Mouse (Mus musculus): ENCODE measurements at regions not wholly inside any gene's neighbourhood (a gene's known extent, or its start where the extent isn't known, plus 50 kb on each side); places are given as distances from the start of the nearest gene placed in this dataset.

DNA sequence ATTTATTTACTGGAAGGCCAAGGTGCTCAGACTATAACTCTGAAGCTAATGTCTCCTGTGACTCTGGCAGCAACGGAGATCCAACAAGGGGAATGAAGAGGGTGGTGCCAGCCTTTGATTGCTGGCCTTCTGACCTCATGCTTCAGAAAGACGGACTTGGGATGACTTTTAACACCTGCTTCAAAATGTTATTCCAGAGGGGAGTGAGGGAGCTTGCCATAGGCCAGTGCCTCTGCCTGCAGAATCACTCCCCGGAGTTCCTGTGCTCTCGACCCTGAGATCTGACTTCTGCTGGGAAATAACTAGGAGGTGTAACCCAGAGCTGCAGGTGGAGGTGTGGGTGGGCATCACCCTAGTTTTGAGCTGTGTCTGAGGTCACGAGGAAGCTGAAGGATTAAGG is 78.9 kb upstream of the Cxcr4 start:
- H3K27ac ChIP-seq (replicated peaks; ENCODE audit: low read depth, low read length): no peak overlapping the region
- H3K4me2 ChIP-seq (replicated peaks; ENCODE audit: low read depth, low read length, severe bottlenecking): no peak overlapping the region
- WGBS: 52% methylated on average over 5 of the region's 5 CpGs
- no peaks in the 10 kb centered on the region for H3K4me1 ChIP-seq (ENCODE audit: control insufficient read depth, insufficient read depth, low read length)
- no peak overlapping the region for H3K9ac ChIP-seq (ENCODE audit: low read depth, low read length, severe bottlenecking)
- no peak overlapping the region for H3K4me3 ChIP-seq (replicated peaks; ENCODE audit: low read length)
- no peak for TF ChIP-seq POLR2A (IDR thresholded peaks at IDR 0.05; ENCODE audit: borderline replicate concordance, extremely low read depth, insufficient read depth, insufficient read length)
- ATAC-seq (ENCODE audit: low FRiP score, low read depth) (no peak), DNase-seq (ENCODE audit: low spot score) (no peak)
- H3K27me3 ChIP-seq (ENCODE audit: control insufficient read depth, insufficient read depth, low read length): no peaks in the 10 kb centered on the region
- no peaks in the 10 kb centered on the region for H3K36me3 ChIP-seq (ENCODE audit: control insufficient read depth, insufficient read depth, low read length)
- no peaks in the 10 kb centered on the region for H3K9me3 ChIP-seq (ENCODE audit: control insufficient read depth, low read length)

DNA sequence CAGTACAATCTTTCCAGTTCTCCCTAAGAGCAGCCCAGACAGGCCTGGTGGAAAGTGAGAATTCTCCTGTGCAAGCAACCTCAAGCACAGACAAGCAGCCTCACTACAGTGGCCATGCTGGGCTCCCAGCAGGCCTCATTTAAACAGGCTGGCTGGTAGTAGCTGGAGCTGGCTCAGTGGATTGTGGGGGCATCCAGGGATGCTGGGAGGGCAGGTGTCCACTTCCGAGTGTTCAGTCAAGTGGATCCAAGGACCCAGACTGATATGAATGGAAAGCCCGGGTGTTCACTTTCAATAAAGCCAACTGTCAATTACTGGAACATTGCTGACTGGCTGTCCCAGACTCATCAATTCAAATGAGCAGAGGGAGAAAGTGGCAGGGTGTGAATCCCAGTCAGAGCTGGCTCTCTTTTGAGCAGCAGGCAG is 77.2 kb upstream of the Cxcr4 start:
- Histone ChIP-seq H3K4me2 (replicated peaks; ENCODE audit: low read depth, low read length, severe bottlenecking) (no peak overlapping the region), H3K27ac (replicated peaks; ENCODE audit: low read depth, low read length) (no peak overlapping the region), H3K4me3 (replicated peaks; ENCODE audit: low read length) (no peak overlapping the region), H3K36me3 (ENCODE audit: control insufficient read depth, insufficient read depth, low read length) (no peaks in the 10 kb centered on the region), H3K9ac (ENCODE audit: low read depth, low read length, severe bottlenecking) (no peak overlapping the region), H3K27me3 (ENCODE audit: control insufficient read depth, insufficient read depth, low read length) (no peaks in the 10 kb centered on the region), H3K9me3 (ENCODE audit: control insufficient read depth, low read length) (no peaks in the 10 kb centered on the region), H3K4me1 (ENCODE audit: control insufficient read depth, insufficient read depth, low read length) (no peaks in the 10 kb centered on the region)
- TF ChIP-seq POLR2A (IDR thresholded peaks at IDR 0.05; ENCODE audit: borderline replicate concordance, extremely low read depth, insufficient read depth, insufficient read length): no peak
- ATAC-seq (ENCODE audit: low FRiP score, low read depth) (no peak), DNase-seq (ENCODE audit: low spot score) (no peak)
- 76% methylated on average over 2 of the region's 2 CpGs for WGBS

DNA sequence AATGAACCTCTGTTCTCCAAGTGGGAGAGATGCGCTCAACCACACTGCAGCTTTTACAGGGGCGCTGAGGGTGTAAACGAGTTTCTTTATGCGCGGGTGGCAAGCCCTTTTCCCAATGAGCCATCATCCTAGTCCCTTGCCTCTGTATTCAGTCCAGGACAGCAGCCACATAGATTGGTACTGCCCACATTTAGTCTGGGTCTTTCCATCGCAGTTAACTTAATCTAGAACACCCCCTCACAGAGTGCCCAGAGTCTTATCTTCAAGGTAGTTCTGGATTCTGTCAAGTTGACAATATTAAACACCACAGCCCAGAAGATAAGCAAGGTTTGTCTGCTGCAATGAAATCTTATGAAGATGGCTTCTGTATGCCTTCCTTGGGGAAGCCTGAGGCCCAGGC is 76.6 kb upstream of the Cxcr4 start:
- ATAC-seq (ENCODE audit: low FRiP score, low read depth) (no peak), DNase-seq (ENCODE audit: low spot score) (no peak)
- Histone ChIP-seq H3K4me2 (replicated peaks; ENCODE audit: low read depth, low read length, severe bottlenecking) (no peak overlapping the region), H3K9me3 (ENCODE audit: control insufficient read depth, low read length) (no peaks in the 10 kb centered on the region), H3K36me3 (ENCODE audit: control insufficient read depth, insufficient read depth, low read length) (no peaks in the 10 kb centered on the region), H3K9ac (ENCODE audit: low read depth, low read length, severe bottlenecking) (no peak overlapping the region), H3K4me1 (ENCODE audit: control insufficient read depth, insufficient read depth, low read length) (no peaks in the 10 kb centered on the region), H3K4me3 (replicated peaks; ENCODE audit: low read length) (no peak overlapping the region), H3K27me3 (ENCODE audit: control insufficient read depth, insufficient read depth, low read length) (no peaks in the 10 kb centered on the region), H3K27ac (replicated peaks; ENCODE audit: low read depth, low read length) (no peak overlapping the region)
- WGBS: 71% methylated on average over 6 of the region's 6 CpGs
- no peak for TF ChIP-seq POLR2A (IDR thresholded peaks at IDR 0.05; ENCODE audit: borderline replicate concordance, extremely low read depth, insufficient read depth, insufficient read length)

DNA sequence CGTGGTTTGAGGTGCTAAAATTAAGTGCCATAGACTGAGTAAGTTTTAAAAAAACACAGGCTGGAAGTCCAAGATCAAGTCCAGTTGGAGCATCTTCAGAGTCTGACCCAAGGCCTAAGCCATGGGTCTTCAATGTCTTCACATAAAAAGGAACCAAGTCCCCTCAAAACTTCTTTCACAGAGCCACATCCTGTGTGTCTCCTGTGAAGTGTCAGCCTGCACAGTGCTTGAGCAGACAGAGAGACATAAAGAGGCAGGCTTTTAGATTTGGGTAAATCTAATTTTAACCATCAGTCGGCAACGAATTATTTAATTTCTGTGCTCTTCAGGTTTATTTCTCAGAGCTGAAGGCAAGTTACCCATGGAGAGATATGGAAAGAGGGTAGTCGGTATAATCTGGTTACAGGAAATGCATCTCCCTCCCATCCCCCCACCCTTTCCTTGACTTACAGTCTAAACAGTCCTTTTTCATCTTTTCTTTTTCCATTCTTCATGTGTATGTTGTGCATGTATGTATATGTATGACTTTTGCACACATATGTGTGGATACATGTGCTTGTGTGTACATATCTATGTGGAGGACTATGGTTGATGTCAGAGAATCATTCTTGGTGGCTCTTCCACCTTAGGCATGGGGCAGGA is 75.1 kb upstream of the Cxcr4 start:
- Histone ChIP-seq H3K36me3 (ENCODE audit: control insufficient read depth, insufficient read depth, low read length) (no peaks in the 10 kb centered on the region), H3K4me2 (replicated peaks; ENCODE audit: low read depth, low read length, severe bottlenecking) (no peak overlapping the region), H3K9me3 (ENCODE audit: control insufficient read depth, low read length) (no peaks in the 10 kb centered on the region), H3K9ac (ENCODE audit: low read depth, low read length, severe bottlenecking) (no peak overlapping the region), H3K27ac (replicated peaks; ENCODE audit: low read depth, low read length) (no peak overlapping the region), H3K4me1 (ENCODE audit: control insufficient read depth, insufficient read depth, low read length) (no peaks in the 10 kb centered on the region), H3K4me3 (replicated peaks; ENCODE audit: low read length) (no peak overlapping the region), H3K27me3 (ENCODE audit: control insufficient read depth, insufficient read depth, low read length) (no peaks in the 10 kb centered on the region)
- WGBS: 85% methylated on average over 4 of the region's 4 CpGs
- ATAC-seq (ENCODE audit: low FRiP score, low read depth) (no peak), DNase-seq (ENCODE audit: low spot score) (no peak)
- no peak for TF ChIP-seq POLR2A (IDR thresholded peaks at IDR 0.05; ENCODE audit: borderline replicate concordance, extremely low read depth, insufficient read depth, insufficient read length)

DNA sequence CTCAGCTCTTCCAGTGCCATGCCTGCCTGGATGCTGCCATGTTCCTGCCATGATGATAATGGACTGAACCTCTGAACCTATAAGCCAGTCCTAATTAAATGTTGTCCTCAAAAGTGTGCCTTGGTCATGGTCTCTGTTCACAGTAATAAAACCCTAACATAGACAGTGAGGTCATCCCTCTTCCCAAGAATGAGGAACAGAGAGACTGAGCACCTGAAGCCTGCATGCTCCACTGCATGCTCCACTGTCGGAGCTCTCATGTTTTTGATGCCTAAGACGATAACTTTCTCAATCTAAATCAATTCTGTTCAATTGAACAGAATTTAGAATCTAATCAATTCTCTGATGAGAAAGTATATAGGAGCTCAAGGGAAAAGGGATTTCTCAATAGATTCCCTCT is 71.1 kb upstream of the Cxcr4 start:
- no peak for ATAC-seq (ENCODE audit: low FRiP score, low read depth)
- H3K4me2 ChIP-seq (replicated peaks; ENCODE audit: low read depth, low read length, severe bottlenecking): no peak overlapping the region
- no peak for DNase-seq (ENCODE audit: low spot score)
- no peak for TF ChIP-seq POLR2A (IDR thresholded peaks at IDR 0.05; ENCODE audit: borderline replicate concordance, extremely low read depth, insufficient read depth, insufficient read length)
- no peaks in the 10 kb centered on the region for H3K9me3 ChIP-seq (ENCODE audit: control insufficient read depth, low read length)
- H3K36me3 ChIP-seq (ENCODE audit: control insufficient read depth, insufficient read depth, low read length): no peaks in the 10 kb centered on the region
- WGBS: 87% methylated on average over 2 of the region's 2 CpGs
- no peaks in the 10 kb centered on the region for H3K27me3 ChIP-seq (ENCODE audit: control insufficient read depth, insufficient read depth, low read length)
- H3K4me1 ChIP-seq (ENCODE audit: control insufficient read depth, insufficient read depth, low read length): no peaks in the 10 kb centered on the region
- H3K4me3 ChIP-seq (replicated peaks; ENCODE audit: low read length): no peak overlapping the region
- H3K9ac ChIP-seq (ENCODE audit: low read depth, low read length, severe bottlenecking): no peak overlapping the region
- no peak overlapping the region for H3K27ac ChIP-seq (replicated peaks; ENCODE audit: low read depth, low read length)

DNA sequence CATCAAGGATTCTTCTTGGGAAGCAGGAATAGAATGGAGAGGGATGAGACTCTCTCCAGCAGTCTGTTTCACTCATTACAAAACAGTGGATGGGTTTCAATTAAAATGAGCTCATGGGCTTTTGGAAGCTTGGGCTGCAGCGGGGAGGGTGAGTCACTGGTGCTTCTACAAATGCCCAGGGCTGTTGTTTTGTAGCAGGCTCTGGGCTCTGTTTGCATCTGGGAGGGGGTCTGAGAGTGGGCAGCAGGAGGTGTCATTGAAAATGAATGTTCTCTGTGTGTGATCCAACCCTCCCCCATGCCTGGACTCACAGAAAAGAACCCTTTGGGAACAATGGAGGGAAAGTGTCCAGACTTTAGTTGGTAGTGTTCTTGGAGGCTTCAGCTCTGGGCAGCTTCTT is 67.8 kb upstream of the Cxcr4 start:
- Histone ChIP-seq H3K27ac (replicated peaks; ENCODE audit: low read depth, low read length) (no peak overlapping the region), H3K36me3 (ENCODE audit: control insufficient read depth, insufficient read depth, low read length) (no peaks in the 10 kb centered on the region), H3K4me2 (replicated peaks; ENCODE audit: low read depth, low read length, severe bottlenecking) (no peak overlapping the region), H3K9ac (ENCODE audit: low read depth, low read length, severe bottlenecking) (no peak overlapping the region), H3K4me3 (replicated peaks; ENCODE audit: low read length) (no peak overlapping the region), H3K4me1 (ENCODE audit: control insufficient read depth, insufficient read depth, low read length) (no peaks in the 10 kb centered on the region), H3K27me3 (ENCODE audit: control insufficient read depth, insufficient read depth, low read length) (no peaks in the 10 kb centered on the region), H3K9me3 (ENCODE audit: control insufficient read depth, low read length) (no peaks in the 10 kb centered on the region)
- ATAC-seq (ENCODE audit: low FRiP score, low read depth): no peak
- no peak for DNase-seq (ENCODE audit: low spot score)
- TF ChIP-seq POLR2A (IDR thresholded peaks at IDR 0.05; ENCODE audit: borderline replicate concordance, extremely low read depth, insufficient read depth, insufficient read length): no peak
- 60% methylated on average over 1 of the region's 1 CpGs for WGBS

Data from limb, embryonic 14.5 days (tissue).